Mouse (Mus musculus) testis, adult 2 months (tissue): ENCODE measurements around the gene E2f2.

Source experiments
- CTCF ChIP-seq: fragments of 200-500 bp; IDR thresholded peaks from 2 replicates; pipeline ENCODE4 v1.5.1; 2012; ENCODE audit warnings: low read depth, mild to moderate bottlenecking, inconsistent platforms, low read length, moderate library complexity; ENCODE audit not compliant: control insufficient read depth, insufficient read depth, insufficient replicate concordance
- POLR2A ChIP-seq: fragments of 200-500 bp; IDR thresholded peaks from 2 replicates; pipeline ENCODE4 v1.6.1; 2012; ENCODE audit warnings: low read depth, mild to moderate bottlenecking, inconsistent platforms, low read length, moderate library complexity; ENCODE audit not compliant: control insufficient read depth

GRCm38 (mm10) chr4:136129842-136130241 lies 42.4 kb upstream of the E2f2 start:
- TF ChIP-seq POLR2A = no peak
- TF ChIP-seq CTCF = peak; percentile 23; the same call in 1 of the 2 replicates
